Mouse (Mus musculus) brain, embryonic 14.5 days (tissue): ENCODE data around the gene Btf3.

Experiments used
- CTCF ChIP-seq: fragments of 200-500 bp; IDR thresholded peaks from 2 replicates; pipeline ENCODE4 v1.5.1; 2012; ENCODE audit warnings: inconsistent platforms, mild to moderate bottlenecking, moderate library complexity, borderline replicate concordance; ENCODE audit not compliant: insufficient read depth, insufficient read length; ENCODE audit errors: extremely low read depth
- POLR2A ChIP-seq: fragments of 200-500 bp; IDR thresholded peaks from 2 replicates; pipeline ENCODE4 v1.6.1; 2012; ENCODE audit warnings: mild to moderate bottlenecking, inconsistent platforms, borderline replicate concordance; ENCODE audit not compliant: poor library complexity, insufficient read depth, insufficient read length, severe bottlenecking; ENCODE audit errors: extremely low read depth

DNA sequence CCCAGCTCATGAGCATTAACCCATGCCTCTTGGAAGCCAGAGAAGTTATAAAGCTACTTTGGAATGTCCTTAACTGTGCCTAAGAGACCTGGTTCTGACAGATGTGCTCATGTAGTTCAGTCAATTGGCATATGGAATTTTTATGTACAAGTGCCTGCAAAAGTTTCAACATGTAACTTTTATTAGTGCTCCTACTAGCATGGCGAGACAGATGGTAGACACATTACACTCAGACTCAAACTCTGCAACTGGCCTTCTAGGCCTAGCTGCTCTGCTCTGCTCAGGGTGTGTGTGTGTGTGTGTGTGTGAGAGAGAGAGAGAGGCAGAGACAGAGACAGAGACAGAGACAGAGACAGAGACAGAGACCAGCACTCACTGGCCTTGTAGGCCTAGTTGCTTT, 19.4 kb upstream of the Btf3 start:
- TF ChIP-seq CTCF (no peak), POLR2A (no peak)
